Mouse (Mus musculus): ENCODE results near the gene Zfp423.

Zfp423 gene

DNA sequence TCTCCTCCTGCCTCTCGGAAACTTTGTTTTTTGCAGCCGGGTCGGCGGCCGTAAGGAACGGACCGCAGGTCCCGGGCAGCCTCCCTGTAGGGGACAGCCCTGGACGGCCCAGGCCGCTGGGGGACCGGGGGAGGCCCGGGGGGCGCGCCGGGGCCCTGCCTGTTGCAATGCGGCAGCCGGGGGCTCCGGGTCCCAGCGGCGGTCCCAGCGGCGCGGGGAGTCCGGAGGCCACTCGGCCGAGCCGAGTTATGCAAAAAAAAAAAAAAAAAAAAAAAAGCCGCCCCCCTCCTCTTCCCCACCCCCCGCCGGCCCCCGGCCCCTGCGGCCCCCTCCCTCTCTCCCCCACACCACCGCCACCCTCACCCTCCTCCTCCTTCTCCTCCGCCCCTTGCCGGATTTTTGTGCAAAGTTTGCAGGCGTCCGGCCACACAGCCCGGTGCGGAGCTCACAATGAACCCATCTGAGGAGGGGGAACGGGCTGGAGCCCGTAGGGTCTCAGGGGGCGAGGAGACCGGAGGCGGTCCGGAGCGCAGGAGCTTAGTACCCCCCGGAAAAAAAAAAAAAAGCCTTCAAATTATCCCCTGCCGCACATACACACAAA lies at the start of gene Zfp423:
Gene Zfp423, minus strand, starts transcription at position 276 of the 601 bp plus-strand sequence.
- in situ Hi-C loops (cut with MboI; ENCODE audit: unreplicated experiment in 2 of 2) = no loop called here

DNA sequence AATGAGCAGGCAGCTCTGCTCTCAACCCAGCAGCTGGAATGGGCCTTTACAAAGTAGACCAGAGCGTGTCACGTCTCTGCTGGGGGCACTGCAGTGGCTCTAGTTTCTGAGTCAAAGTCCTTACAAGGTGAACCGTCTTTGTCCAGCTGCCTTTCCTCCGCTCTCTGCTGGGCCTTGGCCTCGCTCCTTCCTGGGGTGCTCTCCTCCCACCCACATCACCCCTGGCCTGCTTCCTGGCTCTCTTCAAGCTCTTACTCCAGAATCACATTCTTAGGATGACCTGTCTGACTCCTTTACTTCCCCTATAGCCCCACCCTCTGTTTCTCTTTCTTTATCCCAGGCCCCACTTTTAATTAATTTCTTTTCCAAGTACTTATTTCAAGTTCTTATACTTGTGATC lies 47.4 kb upstream of the Zfp423 start:
- in situ Hi-C loops (cut with MboI; ENCODE audit: unreplicated experiment in 2 of 2) = no loop called here

DNA sequence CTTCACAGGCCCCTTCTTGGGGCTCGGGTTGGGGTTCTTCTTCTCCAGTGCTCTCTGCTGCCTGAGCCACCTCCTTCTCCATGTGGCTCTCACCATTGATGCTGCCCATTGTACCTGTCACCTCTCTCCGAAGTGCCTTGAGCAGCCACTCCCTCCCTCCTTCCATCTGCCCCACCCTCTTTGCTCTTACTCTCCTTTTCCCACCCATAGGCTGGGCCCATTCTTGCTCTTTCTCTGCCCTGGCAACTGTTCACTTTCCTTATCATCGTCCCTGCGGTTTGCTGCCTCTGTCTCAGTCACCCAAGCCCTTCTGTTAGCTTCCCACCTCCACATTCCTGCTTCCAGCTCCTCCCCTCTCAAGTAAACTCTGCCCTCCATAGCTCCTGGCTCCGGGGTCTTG lies 25.4 kb upstream of the Zfp423 start:
- in situ Hi-C loops (cut with MboI; ENCODE audit: unreplicated experiment in 2 of 2) = no loop called here

DNA sequence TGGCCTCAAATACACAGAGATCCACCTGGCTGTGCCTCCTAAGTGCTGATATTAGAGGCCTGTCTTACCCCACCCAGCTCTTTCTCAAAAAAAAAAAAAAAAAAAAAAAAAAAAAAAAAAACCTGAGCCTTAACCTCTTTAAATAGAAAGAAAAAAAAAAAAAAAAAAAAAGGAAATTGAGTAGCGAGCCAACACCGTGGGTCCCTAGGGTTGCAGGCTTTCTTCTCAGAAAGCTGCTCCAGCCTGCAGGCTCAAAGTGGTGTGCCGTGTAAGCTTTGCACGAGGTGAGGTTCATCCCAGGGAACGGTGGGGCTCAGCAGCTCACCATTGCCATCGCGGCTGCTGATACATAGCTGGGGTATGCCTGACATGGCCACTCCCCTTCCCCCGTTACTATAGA lies 24.6 kb upstream of the Zfp423 start:
- in situ Hi-C loops (cut with MboI; ENCODE audit: unreplicated experiment in 2 of 2) = no loop called here

DNA sequence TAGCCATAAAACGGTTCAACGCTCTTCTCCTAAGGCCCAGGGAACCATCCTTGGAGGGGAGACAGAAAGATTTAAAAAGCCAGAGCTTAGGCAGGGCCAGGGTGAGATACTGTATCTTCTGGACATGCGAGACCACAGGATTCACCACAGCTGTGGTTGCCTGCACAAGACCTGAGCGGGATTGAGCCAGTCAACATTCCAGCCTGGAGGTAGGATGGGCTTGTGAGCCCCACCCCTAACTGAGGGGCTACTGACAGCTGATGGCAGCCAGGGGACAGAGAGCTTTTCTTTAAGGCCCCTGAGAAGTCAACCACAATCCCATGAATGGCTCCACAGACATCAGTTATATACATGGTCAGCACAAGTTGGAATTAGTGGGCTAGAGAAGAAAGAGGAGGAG lies 23.5 kb upstream of the Zfp423 start:
- in situ Hi-C loops (cut with MboI; ENCODE audit: unreplicated experiment in 2 of 2) = no loop called here

DNA sequence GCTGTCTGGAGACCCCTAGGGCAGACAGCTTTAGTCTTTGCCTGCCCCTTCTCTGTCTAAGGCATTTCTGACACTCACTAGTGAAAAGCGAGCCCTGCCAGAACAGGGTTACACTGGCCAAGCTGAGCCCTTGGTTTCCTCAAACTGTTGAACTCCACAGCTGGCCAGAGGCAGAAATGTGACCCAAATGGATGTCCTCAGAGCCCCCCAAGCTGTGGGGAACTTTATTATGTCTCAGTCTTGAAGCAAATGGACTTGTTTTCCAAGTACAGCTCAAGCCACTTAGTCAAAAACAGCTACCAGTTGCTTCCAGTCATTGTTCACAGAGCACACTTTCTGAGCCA lies 16.0 kb upstream of the Zfp423 start:
- in situ Hi-C loops (cut with MboI; ENCODE audit: unreplicated experiment in 2 of 2) = no loop called here

DNA sequence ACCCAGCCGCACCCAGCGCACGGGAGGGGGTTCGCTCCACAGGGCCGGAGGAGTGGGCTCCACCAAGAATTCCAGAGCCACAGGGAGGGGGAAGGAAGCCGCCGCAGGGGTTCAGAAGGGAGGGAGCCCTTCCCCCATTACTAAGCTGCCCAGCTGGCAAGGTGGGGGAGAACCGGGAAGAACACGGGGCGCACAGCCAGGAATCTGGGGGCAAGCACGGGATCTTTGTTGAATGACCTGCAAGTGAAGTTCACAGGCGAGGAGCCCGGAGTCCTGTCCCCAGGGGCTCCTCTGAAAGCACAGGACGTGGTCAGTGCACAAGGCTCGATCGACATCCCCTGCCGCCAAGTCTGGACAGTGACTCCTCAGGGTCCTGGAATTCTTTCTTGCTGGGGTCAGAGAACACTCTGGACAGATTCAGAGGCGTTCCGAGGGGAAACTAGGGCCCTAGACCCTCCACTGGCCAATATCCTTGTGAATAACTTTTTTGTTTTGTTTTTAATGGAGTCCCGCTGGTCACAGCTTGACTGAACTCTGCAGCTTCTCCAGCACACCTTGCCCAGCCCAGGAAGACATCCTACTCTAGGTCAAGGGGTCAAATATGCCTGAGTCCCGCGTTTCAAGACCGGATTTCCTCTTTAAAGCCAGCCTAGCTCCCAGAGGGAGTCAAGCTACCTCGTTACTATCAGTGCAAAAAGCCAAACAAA lies 15.5 kb upstream of the Zfp423 start:
- in situ Hi-C loops (cut with MboI; ENCODE audit: unreplicated experiment in 2 of 2) = no loop called here

DNA sequence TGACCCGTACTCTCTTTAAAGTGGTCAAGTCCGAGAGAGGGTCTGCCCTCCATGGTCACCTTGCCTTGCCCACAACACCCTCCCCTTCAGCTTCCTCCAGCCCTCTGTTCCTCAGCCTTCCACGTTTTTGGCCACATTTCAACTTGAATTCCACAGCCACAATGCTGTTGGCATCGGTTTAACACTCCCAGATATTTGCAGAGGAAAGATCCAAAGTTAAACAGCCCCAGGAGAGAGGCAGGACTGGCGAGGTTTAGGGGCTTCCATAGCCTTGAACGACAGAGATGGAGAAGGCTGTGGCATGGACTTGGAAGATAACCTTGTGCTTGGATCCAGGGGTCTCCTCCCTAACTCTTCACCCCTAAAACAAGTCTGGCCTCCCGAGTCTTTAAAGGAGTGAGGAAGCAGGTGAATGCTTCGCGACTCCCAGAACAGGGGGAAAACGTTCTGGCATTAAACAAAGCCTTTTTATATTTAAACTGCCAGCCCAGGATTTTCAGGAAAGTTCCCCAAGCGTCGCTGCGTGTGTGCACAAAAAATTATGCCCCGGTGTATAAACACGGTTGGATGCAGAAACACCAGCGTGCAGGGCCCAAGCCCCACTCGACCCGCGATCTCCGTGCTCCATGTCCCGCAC lies 14.8 kb upstream of the Zfp423 start:
- in situ Hi-C loops (cut with MboI; ENCODE audit: unreplicated experiment in 2 of 2) = no loop called here

DNA sequence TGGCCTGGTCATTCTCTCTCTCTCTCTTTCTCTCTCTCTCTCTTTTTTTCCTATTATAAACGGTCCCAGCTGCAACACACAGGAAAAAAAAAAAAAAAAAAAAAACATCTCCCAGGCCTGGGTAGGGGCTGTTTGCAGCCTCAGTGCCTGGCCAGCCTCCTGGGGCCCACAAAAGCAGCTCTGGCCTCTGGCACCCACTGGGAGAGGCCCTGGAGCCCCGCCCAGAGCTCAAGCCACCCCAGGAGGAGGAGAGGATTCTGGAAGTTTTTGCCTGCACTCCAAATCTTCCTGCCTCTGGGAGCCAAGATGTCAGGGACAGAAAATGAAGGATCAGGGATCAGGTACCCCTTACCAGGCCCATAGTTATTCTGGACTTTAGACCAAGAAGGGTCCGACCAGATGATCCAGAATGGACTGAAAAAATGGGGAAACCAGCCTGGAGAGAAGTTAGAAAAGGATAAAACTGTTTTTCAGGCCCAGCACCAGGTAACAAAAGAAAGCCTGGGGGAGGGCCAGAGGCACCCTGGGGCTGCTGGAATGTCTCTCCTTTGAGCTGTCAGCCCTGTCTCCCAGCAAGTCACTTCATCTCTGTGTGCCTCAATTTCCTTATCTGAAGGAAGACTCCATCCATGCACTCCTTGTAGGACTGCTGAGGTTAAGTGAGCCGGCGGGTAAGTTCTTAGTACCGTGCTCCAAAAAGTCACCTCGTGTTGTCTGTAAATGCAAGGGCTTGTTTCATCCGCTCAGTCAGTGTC lies 8.6 kb upstream of the Zfp423 start:
- in situ Hi-C loops (cut with MboI; ENCODE audit: unreplicated experiment in 2 of 2) = no loop called here

DNA sequence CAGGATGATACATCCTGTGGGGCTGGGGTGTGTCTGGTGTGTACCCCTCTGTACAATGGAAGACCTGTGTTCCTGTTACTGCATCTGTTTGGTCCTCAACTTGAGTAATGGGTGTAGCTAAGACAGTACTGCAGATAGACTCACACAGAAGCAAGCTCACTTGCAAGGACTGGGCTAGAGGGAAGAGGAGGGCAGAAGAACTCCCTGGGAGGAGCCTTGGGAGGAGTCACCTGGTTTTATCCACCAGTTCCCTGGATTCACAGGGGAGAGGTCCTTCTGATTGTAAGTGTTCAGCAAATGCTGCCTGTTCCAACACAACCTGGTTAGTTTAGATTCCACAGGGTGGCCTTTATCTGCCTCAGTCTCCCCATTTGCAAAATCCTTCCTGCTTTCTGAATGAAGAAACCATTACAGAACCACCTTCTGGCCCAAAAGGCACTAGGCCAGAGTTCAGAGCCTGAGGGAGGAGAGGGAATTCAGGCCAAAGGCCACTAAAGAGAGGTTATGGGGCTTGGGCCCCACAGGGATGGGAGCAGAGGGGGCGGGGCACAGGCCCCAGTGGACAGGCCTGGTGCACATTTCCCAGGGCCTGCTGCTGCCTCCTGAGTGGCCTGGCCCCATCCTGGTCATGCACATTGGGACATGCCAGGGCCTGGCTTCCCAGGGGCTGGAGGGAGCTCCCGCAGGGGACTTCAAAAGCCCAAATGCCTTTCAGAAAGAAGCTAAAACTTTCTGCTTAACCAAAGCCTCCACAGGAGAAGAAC lies 7.8 kb upstream of the Zfp423 start:
- in situ Hi-C loops (cut with MboI; ENCODE audit: unreplicated experiment in 2 of 2) = no loop called here

DNA sequence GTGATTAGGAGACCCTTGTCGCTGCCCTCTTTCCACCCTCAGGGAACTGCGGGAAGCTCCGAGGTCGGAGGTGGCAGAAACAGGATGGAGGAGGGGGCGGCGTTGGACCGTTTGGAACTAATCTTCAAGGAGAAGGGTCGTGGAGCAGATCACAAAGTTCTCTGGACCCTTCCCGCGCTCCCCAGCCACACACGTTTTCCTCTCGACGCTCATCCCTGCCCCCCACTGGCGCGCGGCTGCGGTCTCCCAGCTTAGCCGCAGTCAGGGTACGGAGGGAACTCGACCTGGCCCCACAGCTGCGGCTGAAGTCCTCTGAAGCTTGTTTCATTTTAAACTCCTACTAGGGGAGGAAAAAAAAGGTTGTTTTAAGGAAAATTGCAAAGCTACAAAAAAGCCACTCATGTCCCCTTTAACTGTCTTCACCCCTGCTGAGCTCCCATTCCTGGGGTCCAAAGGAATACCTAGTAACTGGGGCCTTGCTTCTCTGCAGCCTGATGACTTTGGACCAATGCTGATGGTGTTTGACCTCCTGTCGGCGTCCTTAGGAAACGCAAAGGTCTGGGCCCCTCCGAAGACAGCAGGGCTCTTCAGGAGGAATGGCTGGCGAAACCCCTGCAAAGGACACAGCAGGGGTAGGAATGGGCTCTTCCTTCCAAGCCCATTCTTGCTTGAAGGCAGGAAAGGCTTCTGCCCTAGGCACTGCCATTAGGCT lies 3.3 kb upstream of the Zfp423 start:
- in situ Hi-C loops (cut with MboI; ENCODE audit: unreplicated experiment in 2 of 2) = no loop called here

DNA sequence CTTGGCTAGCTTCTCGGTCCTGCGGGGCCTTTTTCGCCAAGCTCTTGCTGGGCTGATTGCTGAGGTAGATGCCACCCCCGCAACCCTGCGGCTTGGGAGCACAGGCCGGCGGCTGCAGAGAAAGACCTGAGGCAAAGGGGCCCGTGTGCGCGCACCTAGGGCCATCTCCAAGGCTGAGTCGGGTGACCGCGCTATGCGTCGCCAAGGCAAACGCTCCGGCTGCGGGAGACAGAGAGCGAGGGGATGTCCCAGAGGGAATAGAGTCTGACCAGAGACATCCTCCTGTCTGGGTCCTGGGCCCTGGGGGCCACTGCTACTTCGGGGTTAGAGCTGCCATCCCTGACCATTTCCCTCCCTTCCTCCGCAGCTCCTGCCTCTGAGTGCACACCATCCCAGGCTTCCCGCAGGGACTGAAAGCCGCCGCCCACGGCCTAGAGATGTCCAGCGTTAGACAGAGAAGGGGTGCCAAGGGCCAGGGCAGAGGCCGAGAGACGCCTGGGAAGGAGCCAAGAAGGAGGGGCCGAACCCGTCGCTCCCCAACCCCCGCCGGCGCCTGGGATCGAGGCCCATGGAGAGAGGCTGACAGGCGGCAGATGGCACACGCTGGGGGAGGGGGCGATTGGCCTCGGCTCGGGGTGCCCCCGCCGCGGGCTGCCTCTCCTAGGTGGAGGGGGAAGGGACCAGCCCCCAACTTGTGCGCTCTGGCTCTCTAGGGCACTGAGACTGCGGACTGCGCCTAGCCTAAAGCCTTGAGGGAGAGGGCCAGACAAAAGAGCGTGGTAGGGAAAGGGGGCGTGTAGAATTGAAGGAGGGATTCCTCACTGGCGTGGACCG lies 2.5 kb upstream of the Zfp423 start:
- in situ Hi-C loops (cut with MboI; ENCODE audit: unreplicated experiment in 2 of 2) = no loop called here

DNA sequence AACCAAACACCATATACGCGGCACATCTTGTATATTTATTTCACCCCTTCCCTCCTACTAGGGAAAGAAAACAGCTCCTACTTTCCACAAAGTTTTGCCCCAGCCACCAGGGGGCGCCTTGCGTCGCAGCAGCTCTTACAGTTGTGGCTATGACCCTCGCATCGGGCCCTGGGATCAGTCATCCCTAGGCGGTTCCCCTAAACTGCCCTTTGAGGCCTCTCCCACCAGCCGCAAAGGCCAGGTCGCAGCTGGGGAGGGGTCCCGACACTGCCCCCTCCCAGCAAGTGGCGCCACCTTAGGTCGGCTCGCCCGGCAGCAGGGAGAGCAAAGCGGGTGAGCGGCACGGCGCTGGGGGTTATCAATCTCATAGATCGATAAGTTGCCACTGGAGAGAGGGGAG lies 1.7 kb upstream of the Zfp423 start:
- in situ Hi-C loops (cut with MboI; ENCODE audit: unreplicated experiment in 2 of 2) = no loop called here

DNA sequence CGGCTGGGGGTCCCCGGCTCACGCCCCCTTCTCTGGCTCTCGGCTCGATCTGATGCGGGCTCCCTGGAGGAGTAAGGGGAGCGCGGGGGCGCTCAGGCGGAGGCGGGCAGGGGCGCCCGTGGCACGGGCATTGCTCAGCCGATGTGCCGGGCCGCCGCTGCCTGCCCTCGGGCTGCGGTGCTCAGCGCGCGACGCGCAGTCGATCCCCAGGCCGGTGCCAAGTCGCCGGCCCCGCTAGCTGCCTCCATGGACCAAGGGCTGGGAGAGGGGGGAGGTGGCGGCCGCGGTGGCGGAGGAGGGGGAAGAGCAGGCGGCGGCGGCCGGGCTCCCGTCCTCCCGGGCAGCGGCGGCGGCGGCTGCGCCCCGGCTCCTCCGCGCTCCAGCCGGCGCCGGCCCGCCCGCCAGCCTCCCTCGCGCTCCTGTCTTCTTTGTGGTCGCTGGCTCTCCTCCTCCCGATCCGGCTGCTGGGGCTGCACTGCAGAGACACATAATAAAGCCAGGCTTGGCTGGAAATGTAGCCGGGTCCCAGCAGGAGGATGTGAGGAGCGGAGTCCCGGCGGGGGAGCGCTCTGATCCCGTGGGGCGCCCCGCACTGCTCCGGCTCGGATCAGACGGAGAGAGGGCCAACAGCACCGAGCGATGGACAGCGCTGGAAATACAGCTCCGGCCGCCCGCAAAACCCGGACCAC lies 810 bp upstream of the Zfp423 start:
- in situ Hi-C loops (cut with MboI; ENCODE audit: unreplicated experiment in 2 of 2) = no loop called here

DNA sequence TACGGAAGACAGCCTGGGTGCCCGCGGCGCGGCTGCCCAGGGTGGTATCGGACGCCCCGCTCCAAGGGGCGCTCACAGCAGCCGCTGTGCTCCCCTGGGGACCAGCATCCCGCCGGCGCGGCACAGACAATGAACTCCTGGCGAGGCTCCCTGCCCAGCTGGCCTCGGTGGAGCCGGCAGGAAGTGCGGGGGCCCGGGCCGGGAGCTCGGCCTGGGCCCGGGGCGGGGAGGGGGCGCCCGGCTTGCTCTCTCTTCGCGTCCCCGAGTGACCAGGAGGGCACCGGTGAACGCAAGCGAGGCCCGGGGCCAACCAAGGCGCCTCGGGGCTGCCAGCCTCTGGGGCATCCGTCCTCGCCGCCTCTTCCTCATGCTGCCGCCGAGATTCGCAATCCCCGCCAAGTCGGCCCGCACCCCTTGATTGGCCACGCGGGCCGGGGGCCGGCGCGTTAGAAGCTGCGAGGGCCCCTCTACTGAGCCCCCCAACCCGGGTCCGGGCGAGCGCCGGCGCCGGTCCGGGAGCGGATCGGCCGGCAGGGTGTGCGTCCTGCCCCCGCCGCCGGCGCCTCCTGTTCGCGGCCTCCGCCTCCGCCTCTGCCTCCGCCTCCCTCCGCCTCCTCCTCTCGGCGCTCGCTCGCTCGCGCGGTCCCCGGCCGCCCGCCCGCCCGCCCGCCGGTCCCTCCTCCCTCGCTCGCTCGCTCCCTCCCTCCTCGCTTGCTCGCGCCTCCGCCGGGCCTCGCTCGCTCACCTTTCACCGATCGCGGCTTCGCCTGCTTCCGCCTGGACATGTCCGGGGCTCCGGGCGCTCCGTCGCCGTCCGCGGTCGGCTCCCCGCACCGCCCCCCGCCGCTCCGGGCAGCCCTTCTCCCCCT lies 710 bp downstream of the Zfp423 start:
- in situ Hi-C loops (cut with MboI; ENCODE audit: unreplicated experiment in 2 of 2) = no loop called here

DNA sequence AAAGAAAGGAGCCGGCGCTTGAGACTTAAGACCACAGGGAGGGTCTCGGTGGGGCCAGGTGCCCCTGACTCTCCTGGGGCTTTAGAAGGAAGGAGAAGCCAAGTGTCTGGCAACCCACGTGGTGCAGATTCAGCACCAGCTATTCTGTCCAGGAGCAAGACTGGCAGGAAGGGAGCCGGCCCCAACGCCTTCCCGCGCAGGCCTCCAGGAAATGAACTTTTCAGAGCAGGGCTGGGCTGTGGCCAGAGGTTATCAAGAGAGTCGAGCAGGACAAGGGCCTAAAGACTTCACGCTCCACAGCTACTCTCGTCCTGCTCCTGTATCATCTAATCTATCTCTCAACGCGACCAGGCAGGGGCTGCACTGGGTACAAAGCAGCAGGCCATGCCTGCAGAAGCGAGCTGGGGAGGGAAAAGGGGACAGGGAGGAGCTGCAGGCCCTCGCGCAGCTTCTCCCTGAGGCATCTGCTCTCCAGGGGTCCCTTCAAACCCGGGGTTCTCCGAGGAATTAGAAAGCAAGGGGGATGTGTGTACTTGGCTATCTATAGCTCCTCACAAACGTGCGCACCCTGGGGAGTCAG lies 1.4 kb downstream of the Zfp423 start:
- in situ Hi-C loops (cut with MboI; ENCODE audit: unreplicated experiment in 2 of 2) = no loop called here

DNA sequence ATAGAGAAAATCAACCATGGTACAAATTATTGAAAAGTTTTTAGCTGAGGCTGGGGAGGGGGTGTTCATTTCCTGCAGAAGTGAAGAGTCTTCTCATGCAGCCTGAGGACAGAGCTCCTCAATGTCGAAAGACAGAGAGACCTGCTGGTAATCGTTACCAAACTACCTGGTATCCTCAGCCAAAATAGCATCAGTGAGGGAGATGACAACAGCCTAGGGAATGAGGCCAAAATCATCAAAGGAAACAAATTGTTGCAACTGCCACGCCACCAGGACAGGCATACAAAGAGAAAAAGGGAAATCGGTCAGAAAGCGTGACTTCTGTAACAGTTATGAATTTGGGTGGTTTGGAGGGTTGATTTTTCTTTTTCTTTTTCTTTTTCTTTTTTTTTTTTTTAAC lies 3.4 kb downstream of the Zfp423 start:
- in situ Hi-C loops (cut with MboI; ENCODE audit: unreplicated experiment in 2 of 2) = no loop called here

DNA sequence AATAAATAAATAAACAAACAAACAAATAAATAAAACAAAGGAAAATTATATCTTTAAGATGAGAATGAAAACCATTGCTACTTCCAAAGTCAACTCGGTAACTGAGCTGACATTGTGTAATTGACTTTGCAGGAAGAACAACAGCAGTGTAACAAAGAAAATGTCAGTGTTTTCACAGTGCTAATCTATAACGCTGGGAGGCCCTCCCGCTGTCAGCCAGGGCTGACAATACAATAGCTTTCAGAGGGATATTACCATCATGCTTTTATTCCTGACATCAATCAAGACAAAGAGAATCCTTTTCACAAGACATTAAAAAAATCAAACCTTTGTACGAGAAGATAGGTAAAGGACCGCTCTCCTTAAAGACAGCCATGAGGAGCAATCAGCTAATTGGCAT lies 5.9 kb downstream of the Zfp423 start:
- in situ Hi-C loops (cut with MboI; ENCODE audit: unreplicated experiment in 2 of 2) = no loop called here

Measured in v-Abl transformed pro-B cells (cell line).